Mouse (Mus musculus) liver, embryonic 12.5 days (tissue): ENCODE results near the gene Itih4. TPM values are rescaled to one million over a fixed set of nuclear protein-coding genes. Genes with fewer than 3 reads are reported as not detected.

Source experiments
- ATAC-seq: fragments of 200-750 bp; cut with Nextera tagmentation; 2 replicates; pipeline ENCODE4 v1.8.0; 2017; ENCODE audit warnings: moderate number of reproducible peaks, mild to moderate bottlenecking, moderate library complexity
- H3K27ac ChIP-seq: fragments of 300-500 bp; sonication (generic); 2 replicates; pipeline ENCODE4 v1.5.1; 2016; ENCODE audit warnings: mild to moderate bottlenecking
- H3K27me3 ChIP-seq: fragments of 300-500 bp; sonication (generic); replicated peaks from 2 replicates; pipeline ENCODE4 v1.6.1; 2016; ENCODE audit warnings: mild to moderate bottlenecking, moderate library complexity
- H3K36me3 ChIP-seq: fragments of 300-500 bp; sonication (generic); 2 replicates; pipeline ENCODE4 v1.6.1; 2016; ENCODE audit warnings: mild to moderate bottlenecking, moderate library complexity
- H3K4me1 ChIP-seq: fragments of 300-500 bp; sonication (generic); 2 replicates; pipeline ENCODE4 v1.6.1; 2016
- H3K4me2 ChIP-seq: fragments of 300-500 bp; sonication (generic); 2 replicates; pipeline ENCODE4 v1.6.1; 2016; ENCODE audit warnings: mild to moderate bottlenecking, moderate library complexity
- H3K4me3 ChIP-seq: fragments of 300-500 bp; sonication (generic); 2 replicates; pipeline ENCODE4 v1.5.1; 2016; ENCODE audit warnings: mild to moderate bottlenecking, moderate library complexity
- H3K9ac ChIP-seq: fragments of 300-500 bp; sonication (generic); 2 replicates; pipeline ENCODE4 v1.6.1; 2016; ENCODE audit warnings: mild to moderate bottlenecking, moderate library complexity
- H3K9me3 ChIP-seq: fragments of 300-500 bp; sonication (generic); replicated peaks from 2 replicates; pipeline ENCODE4 v1.6.1; 2016; ENCODE audit warnings: mild to moderate bottlenecking, moderate library complexity
- WGBS: fragments of 180-500 bp; shearing (Covaris S2); methylation state at CpG from one replicate; pipeline ENCODE4 v1.1.7; 2016; ENCODE audit not compliant: insufficient replicate concordance; 5-methylcytosine and 5-hydroxymethylcytosine counted together
- polyA plus RNA-seq: library from polyadenylated mRNA; unstranded; fragments of >200 nt; fragmentation: Nextera tagmentation; extraction: Ambion mirVana; gene quantifications from 2 replicates; pipeline ENCODE4 v1.2.1, GENCODE M21; 2016

Itih4 gene
- polyA plus RNA-seq, 1 experiment from 2014 or later = 8.8 TPM

DNA sequence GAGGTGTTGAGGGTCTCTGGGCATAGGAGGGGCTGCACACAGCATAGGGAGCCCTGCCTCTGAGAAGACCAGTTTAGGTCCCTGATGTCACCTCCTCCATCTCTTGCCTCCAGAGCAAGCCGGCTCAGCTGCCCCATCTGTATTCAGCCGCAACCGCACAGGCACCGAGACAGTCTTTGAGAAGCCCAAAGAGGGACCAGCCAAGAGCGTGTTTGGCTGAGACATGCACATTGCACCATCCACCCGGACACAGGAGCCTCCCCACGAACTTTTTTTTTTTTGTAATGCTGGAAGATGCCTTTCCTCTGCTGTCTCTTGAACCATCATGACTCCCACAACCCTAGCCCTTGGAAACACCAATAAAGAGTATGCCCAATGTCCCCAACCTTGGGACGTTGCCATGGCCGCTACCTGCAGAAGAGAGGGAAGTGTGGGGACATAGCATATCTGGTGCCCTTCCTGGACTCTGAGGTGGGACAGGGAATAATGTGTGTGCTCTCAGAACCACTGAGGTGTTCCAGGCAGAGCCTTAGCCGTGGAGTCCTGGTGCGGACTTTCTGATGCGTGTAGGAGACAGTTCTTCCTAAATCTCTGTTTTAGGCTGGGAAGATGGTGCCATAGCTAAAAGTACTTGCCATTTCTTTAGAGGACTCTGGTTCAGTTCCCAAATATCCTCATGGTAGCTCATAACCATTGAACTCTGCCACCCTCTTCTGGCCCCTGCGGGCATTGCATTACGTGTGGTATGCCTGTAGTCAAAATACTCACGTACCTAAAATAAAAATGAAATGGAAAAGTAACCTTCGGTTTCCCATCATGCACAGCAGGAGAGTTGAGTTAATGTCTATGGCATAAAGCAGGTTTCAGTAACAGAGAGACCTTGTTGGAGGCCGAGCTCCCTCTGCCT lies 5.2 kb upstream of the Itih4 start:
- H3K27me3 ChIP-seq = no peaks in the 10 kb centered on the region
- ATAC-seq = no peak
- H3K9me3 ChIP-seq = no peaks in the 10 kb centered on the region
- peaks cover 6% of the 10 kb centered on the region for H3K36me3 ChIP-seq
- WGBS = 66% methylated on average over 17 of the region's 17 CpGs
- peaks cover 14% of the 10 kb centered on the region for H3K4me1 ChIP-seq
- no peak overlapping the region for H3K4me2 ChIP-seq
- no peak overlapping the region for H3K27ac ChIP-seq
- H3K4me3 ChIP-seq = no peak overlapping the region
- H3K9ac ChIP-seq = no peak overlapping the region

DNA sequence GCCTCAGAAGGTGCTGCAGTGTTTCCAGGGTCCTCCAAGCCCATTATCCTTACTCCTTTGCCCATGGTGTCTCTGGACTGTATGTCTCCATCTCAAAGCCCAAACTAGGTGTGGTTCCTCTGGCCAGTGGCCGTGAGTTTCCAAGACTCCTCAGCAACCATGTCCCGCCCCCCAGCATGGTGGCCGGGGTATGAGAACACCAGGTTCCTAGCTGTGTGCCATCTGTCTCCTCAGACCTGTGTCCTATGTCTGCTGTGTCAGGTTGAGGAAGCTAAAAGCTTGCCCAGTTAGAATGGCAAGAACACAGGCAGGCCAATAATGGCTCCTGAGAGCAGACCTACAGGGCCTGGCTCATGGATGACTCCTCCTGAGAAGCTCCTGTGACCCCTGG lies 4.6 kb upstream of the Itih4 start:
- H3K9ac ChIP-seq = no peak overlapping the region
- H3K9me3 ChIP-seq = no peaks in the 10 kb centered on the region
- no peaks in the 10 kb centered on the region for H3K27me3 ChIP-seq
- H3K36me3 ChIP-seq = no peaks in the 10 kb centered on the region; the same call in 1 of the 2 replicates
- H3K4me1 ChIP-seq = peaks cover 8% of the 10 kb centered on the region
- 76% methylated on average over 3 of the region's 3 CpGs for WGBS
- no peak overlapping the region for H3K4me3 ChIP-seq
- no peak overlapping the region for H3K27ac ChIP-seq
- H3K4me2 ChIP-seq = no peak overlapping the region
- ATAC-seq = no peak

DNA sequence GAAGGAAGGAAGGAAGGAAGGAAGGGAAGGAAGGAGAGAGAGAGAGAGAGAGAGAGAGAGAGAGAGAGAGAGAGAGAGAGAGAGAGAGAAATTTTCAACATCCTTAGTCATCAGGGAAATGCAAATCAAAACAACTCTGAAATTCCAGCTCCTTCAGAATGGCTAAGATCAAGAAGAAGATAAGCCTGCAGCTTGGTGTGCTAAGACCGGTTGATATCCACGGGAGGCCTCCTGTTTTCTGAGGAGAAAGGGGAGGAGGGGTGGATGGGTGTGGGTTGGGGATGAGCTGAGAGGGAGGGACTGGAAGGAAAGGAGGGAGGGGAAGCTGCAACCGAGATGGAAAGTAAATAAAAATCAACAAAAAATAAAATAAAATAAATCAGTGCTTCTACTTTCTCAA lies 978 bp upstream of the Itih4 start:
- Histone ChIP-seq H3K27me3 (no peaks in the 10 kb centered on the region), H3K9me3 (no peaks in the 10 kb centered on the region), H3K4me1 (peaks cover 16% of the 10 kb centered on the region), H3K9ac (no peak overlapping the region), H3K27ac (0 out of 2 replicates have a peak overlapping the region, but pooled peaks have one; percentile 26), H3K4me2 (no peak overlapping the region), H3K4me3 (no peak overlapping the region), H3K36me3 (no peaks in the 10 kb centered on the region)
- no peak for ATAC-seq
- 17% methylated on average over 3 of the region's 3 CpGs for WGBS

DNA sequence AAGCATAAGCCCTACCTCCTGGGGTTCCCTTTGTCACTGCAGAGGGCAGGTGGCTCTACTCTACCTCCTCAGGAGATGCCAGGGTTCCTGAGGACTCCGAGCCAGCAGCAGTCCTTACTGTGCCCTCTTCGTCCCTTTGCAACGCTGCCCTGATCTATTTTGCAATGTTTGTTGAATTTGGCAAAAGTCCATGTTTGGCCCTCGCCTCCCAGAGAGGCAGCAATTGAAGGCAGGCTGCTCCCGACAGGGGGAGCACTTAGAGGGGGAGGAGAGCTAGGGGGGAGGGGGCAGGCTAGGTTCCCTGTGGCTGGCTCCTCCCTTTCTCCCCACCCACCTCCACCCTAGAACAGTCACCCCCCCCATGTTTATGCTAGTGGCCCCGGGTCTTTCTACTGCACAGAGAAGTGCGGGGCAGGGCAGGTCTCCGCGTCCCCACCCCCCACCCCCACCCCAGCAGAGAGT lies 2.0 kb downstream of the Itih4 start:
- Histone ChIP-seq H3K4me2 (peak overlapping the region; percentile 29; the same call in 1 of the 2 replicates), H3K9me3 (no peaks in the 10 kb centered on the region), H3K9ac (no peak overlapping the region), H3K36me3 (no peaks in the 10 kb centered on the region), H3K4me1 (peaks cover 14% of the 10 kb centered on the region), H3K27me3 (no peaks in the 10 kb centered on the region), H3K4me3 (no peak overlapping the region), H3K27ac (no peak overlapping the region)
- peak; percentile 55 for ATAC-seq
- WGBS = 16% methylated on average over 9 of the region's 9 CpGs

DNA sequence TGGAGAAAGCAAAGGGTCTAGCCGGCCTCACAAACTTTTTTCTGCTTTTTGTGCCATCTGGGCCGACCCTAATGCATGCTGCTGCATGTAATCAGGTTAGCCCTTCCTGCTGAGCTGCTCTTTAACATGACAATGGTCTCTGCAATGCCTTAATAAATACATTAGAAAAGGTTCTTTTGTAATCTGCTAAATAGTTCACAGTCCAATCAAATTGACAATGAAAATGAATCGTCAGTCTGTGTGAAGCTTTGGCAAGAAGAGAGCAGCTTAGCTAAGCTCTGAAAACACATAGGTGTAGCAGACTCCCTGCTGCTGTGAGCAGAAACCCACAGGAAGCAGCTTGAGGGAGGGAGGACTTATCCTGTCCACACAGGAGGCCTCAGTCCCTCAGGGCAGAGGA lies 13.7 kb downstream of the Itih4 start:
- Histone ChIP-seq H3K4me3 (no peak overlapping the region), H3K27ac (no peak overlapping the region), H3K9me3 (no peaks in the 10 kb centered on the region), H3K4me2 (no peak overlapping the region), H3K36me3 (no peaks in the 10 kb centered on the region), H3K27me3 (no peaks in the 10 kb centered on the region), H3K4me1 (peaks cover 2% of the 10 kb centered on the region; the same call in 1 of the 2 replicates), H3K9ac (no peak overlapping the region)
- no peak for ATAC-seq
- 49% methylated on average over 3 of the region's 3 CpGs for WGBS

DNA sequence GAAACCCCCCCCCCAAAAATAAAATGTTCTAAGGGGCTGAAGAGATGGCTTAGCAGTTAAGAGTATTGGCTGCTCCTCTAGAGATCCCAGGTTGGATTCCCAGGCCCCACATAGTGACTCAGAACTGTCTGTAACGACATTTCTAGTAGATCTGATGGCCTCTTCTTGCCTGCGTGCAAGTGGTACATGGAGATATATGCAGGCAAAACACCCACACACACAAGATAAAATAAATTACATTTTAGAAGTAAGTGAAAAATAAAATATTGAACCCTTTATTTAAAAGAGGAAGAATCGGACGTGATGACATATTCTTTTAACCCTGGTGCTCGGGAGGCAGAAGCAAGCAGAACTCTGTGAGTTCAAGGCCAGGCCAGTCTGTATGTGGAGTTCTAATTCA lies 16.4 kb downstream of the Itih4 start:
- Histone ChIP-seq H3K27me3 (no peaks in the 10 kb centered on the region), H3K27ac (no peak overlapping the region), H3K9me3 (no peaks in the 10 kb centered on the region), H3K4me3 (no peak overlapping the region), H3K4me1 (no peaks in the 10 kb centered on the region), H3K36me3 (no peaks in the 10 kb centered on the region), H3K9ac (no peak overlapping the region), H3K4me2 (no peak overlapping the region)
- 67% methylated on average over 5 of the region's 5 CpGs for WGBS
- no peak for ATAC-seq

DNA sequence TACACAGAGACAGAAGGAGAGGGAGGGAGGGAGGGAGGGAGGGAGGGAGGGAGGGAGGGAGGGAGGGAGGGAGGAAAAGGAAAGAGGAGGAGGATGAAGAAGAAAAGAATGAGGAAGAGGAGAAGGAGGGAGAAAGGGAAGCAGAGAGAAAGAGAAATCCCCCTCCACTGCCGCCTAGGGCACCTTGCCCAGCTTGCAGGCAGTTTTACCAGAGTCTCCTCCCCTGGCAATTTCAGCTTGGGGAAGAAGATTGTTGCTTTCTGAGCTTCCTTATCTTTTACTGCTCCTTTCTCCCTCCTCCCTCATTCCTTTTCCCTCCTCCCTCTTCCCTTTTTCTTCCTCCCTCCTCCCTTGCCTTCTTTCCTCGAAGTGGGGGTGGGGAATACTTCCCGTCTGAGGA lies 16.8 kb downstream of the Itih4 start:
- Histone ChIP-seq H3K9me3 (no peaks in the 10 kb centered on the region), H3K27ac (no peak overlapping the region), H3K27me3 (no peaks in the 10 kb centered on the region), H3K4me3 (no peak overlapping the region), H3K9ac (no peak overlapping the region), H3K4me1 (no peaks in the 10 kb centered on the region), H3K4me2 (no peak overlapping the region), H3K36me3 (no peaks in the 10 kb centered on the region)
- no peak for ATAC-seq
- 50% methylated on average over 3 of the region's 3 CpGs for WGBS

DNA sequence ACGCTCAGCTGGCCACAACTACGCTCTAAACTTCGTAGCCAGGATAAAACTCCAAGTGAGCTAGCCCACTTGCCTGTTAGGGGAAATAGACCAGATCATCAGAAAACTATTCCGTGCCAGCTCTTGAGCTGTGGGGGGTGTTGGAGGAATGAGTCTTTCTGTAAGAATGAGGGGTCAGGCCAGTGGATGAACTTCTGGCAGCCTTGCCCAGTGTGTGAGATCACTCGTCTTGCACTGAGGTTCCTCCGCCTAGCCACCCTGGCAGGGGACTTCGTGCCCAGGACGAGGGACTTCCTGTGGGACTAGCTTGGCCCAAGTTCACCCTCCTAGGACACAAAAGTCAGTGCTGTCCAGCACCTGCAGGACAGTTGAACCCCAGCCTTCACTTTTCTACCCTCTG lies 18.0 kb downstream of the Itih4 start:
- H3K27me3 ChIP-seq = no peaks in the 10 kb centered on the region
- 69% methylated on average over 8 of the region's 8 CpGs for WGBS
- H3K4me2 ChIP-seq = no peak overlapping the region
- no peaks in the 10 kb centered on the region for H3K9me3 ChIP-seq
- H3K9ac ChIP-seq = no peak overlapping the region
- H3K27ac ChIP-seq = no peak overlapping the region
- no peak for ATAC-seq
- H3K36me3 ChIP-seq = no peaks in the 10 kb centered on the region
- H3K4me3 ChIP-seq = no peak overlapping the region
- no peaks in the 10 kb centered on the region for H3K4me1 ChIP-seq

DNA sequence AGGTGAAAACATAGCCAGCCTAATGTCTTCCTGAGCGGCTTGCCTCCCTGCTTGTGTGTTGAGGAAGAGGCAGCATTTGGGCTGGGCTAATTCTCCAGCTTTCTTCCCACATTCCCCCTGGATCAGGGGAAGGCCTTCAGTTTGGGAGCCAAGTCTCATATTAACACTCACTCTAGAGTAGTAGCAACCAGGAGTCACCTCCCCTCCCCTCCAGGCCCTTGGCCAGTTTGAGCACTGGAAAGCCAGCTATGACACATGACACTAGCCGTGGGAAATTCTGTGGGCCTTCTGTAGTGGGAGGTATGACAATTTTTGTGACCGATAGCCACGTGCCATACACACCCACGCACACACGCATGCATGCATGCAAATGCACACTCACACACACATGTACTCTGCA lies 19.7 kb downstream of the Itih4 start:
- Histone ChIP-seq H3K27me3 (no peaks in the 10 kb centered on the region), H3K4me2 (no peak overlapping the region), H3K9me3 (no peaks in the 10 kb centered on the region), H3K4me3 (no peak overlapping the region), H3K36me3 (no peaks in the 10 kb centered on the region), H3K27ac (no peak overlapping the region), H3K4me1 (no peaks in the 10 kb centered on the region), H3K9ac (no peak overlapping the region)
- WGBS = 80% methylated on average over 6 of the region's 6 CpGs
- ATAC-seq = no peak

DNA sequence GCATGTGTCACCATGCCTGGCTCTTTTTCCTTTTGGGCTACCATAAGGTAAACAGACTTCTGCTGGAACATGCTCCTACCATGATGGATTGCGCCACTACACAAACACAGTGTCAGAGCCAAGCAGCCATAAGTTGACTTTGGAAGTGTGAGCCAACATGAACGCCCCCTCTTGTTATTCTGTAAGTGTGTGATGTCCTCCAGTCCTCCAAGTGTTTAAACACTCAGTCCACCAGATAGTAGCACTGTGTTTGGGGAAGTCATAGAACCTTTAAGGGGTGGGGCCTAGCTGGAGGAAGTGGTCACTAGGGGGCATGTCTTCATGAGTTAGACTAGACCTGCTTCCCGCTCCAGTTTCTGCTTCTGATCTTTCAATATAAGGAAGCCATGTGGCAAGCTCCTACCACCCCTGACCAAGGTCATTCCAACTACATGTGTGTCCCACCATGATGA lies 21.6 kb downstream of the Itih4 start:
- no peak overlapping the region for H3K27ac ChIP-seq
- no peaks in the 10 kb centered on the region for H3K27me3 ChIP-seq
- H3K4me3 ChIP-seq = no peak overlapping the region
- peak; percentile 70 for ATAC-seq
- H3K9ac ChIP-seq = no peak overlapping the region
- H3K4me2 ChIP-seq = no peak overlapping the region
- WGBS = 52% methylated on average over 3 of the region's 3 CpGs
- no peaks in the 10 kb centered on the region for H3K36me3 ChIP-seq
- H3K9me3 ChIP-seq = no peaks in the 10 kb centered on the region
- no peaks in the 10 kb centered on the region for H3K4me1 ChIP-seq

DNA sequence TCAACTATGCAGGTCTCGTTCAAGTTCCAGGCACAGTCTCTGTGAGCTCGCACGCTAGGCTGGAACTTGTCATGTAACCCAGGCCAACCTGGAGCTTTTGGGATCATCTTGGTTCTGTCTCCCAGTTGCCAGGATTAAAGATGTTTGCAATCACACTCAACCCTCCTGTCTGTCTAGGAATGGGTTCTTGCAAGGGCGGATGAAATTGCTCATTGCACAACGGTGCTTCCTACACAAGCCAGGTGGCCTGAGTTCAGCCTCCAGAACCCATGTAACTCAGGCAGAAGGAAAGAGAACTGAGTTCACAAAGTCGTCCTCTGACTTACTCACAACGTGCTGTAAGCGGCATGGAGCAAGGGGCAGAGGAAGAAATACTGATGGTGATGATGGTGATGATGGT lies 24.9 kb downstream of the Itih4 start:
- Histone ChIP-seq H3K4me1 (no peaks in the 10 kb centered on the region), H3K9ac (no peak overlapping the region), H3K36me3 (no peaks in the 10 kb centered on the region), H3K27me3 (no peaks in the 10 kb centered on the region), H3K4me2 (no peak overlapping the region), H3K9me3 (no peaks in the 10 kb centered on the region), H3K4me3 (no peak overlapping the region), H3K27ac (no peak overlapping the region)
- ATAC-seq = no peak
- 73% methylated on average over 8 of the region's 8 CpGs for WGBS

DNA sequence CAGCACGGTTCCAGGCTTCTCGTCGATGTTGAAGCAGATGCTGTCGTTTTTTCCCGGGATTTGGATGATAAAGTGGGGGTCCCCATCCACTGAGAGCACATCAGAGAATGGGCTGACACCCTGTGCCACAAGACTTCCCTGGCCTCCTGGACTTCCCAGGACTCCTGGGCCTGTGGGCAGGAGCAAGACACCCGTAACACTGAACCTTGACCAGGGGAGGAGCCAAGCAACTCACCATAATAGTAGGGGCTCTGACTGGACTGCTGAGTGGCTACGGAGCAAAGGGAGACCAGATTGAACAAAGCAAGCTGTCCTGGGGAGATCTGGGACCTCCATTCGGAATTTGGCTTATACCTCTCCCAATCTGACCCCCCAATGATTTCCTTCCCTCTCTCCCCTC lies 26.4 kb downstream of the Itih4 start:
- H3K4me2 ChIP-seq = no peak overlapping the region
- no peaks in the 10 kb centered on the region for H3K36me3 ChIP-seq
- WGBS = 68% methylated on average over 8 of the region's 8 CpGs
- no peak overlapping the region for H3K9ac ChIP-seq
- H3K27ac ChIP-seq = no peak overlapping the region
- 0 out of 2 replicates have a peak, but pooled peaks cover 3% of the 10 kb centered on the region for H3K27me3 ChIP-seq
- H3K9me3 ChIP-seq = no peaks in the 10 kb centered on the region
- no peak for ATAC-seq
- no peak overlapping the region for H3K4me3 ChIP-seq
- H3K4me1 ChIP-seq = no peaks in the 10 kb centered on the region
